Comparison of ENCODE assay signal across 27 mouse cellular contexts in genomic region chr15:77974165-77974841, GRCm38 (mm10). TPM values are rescaled to one million over a fixed set of nuclear protein-coding genes. Genes with fewer than 3 reads are reported as not detected.
A peak's percentile ranks its signal among the peaks of the same experiment; 100 is the strongest.
DNase-seq lines count a peak whose midpoint lies in the region; ATAC-seq and TF ChIP-seq lines count a peak whose summit lies in the region.
"Had no signal": no experiment of that assay in that cellular context is flagged by ENCODE, and none has a peak within 500 bp of the region (broad histone marks: within the 10 kb centered on the region; RNA-seq: fewer than 3 reads in every experiment).

No protein-coding gene starts in this region.

- no peaks in the 10 kb centered on the region for H3K9me3 ChIP-seq in stomach, embryonic 15.5 days
- no peaks in the 10 kb centered on the region for H3K9me3 ChIP-seq in stomach, postnatal 0 days (ENCODE audit: control insufficient read depth, low read length)
- H3K9me3 ChIP-seq in liver, embryonic 14.5 days (ENCODE audit: control insufficient read depth, low read length): no peaks in the 10 kb centered on the region
- H3K9me3 ChIP-seq in hindbrain, embryonic 12.5 days (replicated peaks): no peaks in the 10 kb centered on the region
- H3K9me3 ChIP-seq: heart, embryonic 10.5 days; heart, embryonic 15.5 days; hindbrain, embryonic 13.5 days; limb, embryonic 10.5 days; limb, embryonic 15.5 days; lung, embryonic 15.5 days; midbrain, embryonic 12.5 days; neural tube, embryonic 13.5 days had no signal

- H3K36me3 ChIP-seq in stomach, embryonic 15.5 days: no peaks in the 10 kb centered on the region
- no peaks in the 10 kb centered on the region for H3K36me3 ChIP-seq in stomach, postnatal 0 days (ENCODE audit: control insufficient read depth, insufficient read depth, low read length)
- H3K36me3 ChIP-seq in liver, embryonic 14.5 days (replicated peaks; ENCODE audit: control insufficient read depth, insufficient read depth, low read depth): no peaks in the 10 kb centered on the region
- H3K36me3 ChIP-seq in hindbrain, embryonic 12.5 days: no peaks in the 10 kb centered on the region
- H3K36me3 ChIP-seq: heart, embryonic 10.5 days; heart, embryonic 15.5 days; hindbrain, embryonic 13.5 days; limb, embryonic 10.5 days; limb, embryonic 15.5 days; lung, embryonic 15.5 days; midbrain, embryonic 12.5 days; neural tube, embryonic 13.5 days had no signal

- no peak for TF ChIP-seq EP300 in stomach, postnatal 0 days (optimal IDR thresholded peaks at IDR 0.05)
- TF ChIP-seq EP300 in liver, embryonic 14.5 days (IDR thresholded peaks at IDR 0.05; ENCODE audit: low read depth): peak; percentile 88

- no peak overlapping the region for H3K4me3 ChIP-seq in stomach, embryonic 15.5 days (replicated peaks)
- H3K4me3 ChIP-seq in stomach, postnatal 0 days (ENCODE audit: low read depth, low read length): no peak overlapping the region
- peak overlapping the region; percentile 14 to 37; a peak in 3 of 4 replicates for H3K4me3 ChIP-seq in liver, embryonic 14.5 days (ENCODE audit: insufficient read depth in 1 of 2, low read depth in 2 of 2, low read length in 2 of 2)
- no peak overlapping the region for H3K4me3 ChIP-seq in hindbrain, embryonic 12.5 days
- H3K4me3 ChIP-seq in gastrocnemius, adult 2 months: no peak overlapping the region
- H3K4me3 ChIP-seq: heart, embryonic 10.5 days; heart, embryonic 15.5 days; hindbrain, embryonic 13.5 days; limb, embryonic 10.5 days; limb, embryonic 15.5 days; lung, embryonic 15.5 days; midbrain, embryonic 12.5 days; neural tube, embryonic 13.5 days had no signal

- no peak for TF ChIP-seq CTCF in stomach, postnatal 0 days (IDR thresholded peaks at IDR 0.05; ENCODE audit: low read depth)
- TF ChIP-seq CTCF in liver, embryonic 14.5 days (IDR thresholded peaks at IDR 0.05; ENCODE audit: low read depth): no peak
- TF ChIP-seq CTCF in gastrocnemius, adult 2 months (IDR thresholded peaks at IDR 0.05): no peak

- H3K4me1 ChIP-seq in stomach, embryonic 15.5 days: peaks cover 3% of the 10 kb centered on the region
- H3K4me1 ChIP-seq in stomach, postnatal 0 days (replicated peaks; ENCODE audit: control insufficient read depth, insufficient read depth): peaks cover 2% of the 10 kb centered on the region
- H3K4me1 ChIP-seq in liver, embryonic 14.5 days (replicated peaks; ENCODE audit: control insufficient read depth in 2 of 2, insufficient read depth in 2 of 2, low read length in 1 of 2): peaks cover 64 to 65% of the 10 kb centered on the region in 2 experiments
- H3K4me1 ChIP-seq in hindbrain, embryonic 12.5 days: peaks cover 12% of the 10 kb centered on the region

- 56% methylated on average over 6 of the region's 6 CpGs for WGBS in stomach, embryonic 15.5 days
- 65% methylated on average over 6 of the region's 6 CpGs for WGBS in stomach, postnatal 0 days
- 29% methylated on average over 6 of the region's 6 CpGs for WGBS in liver, embryonic 14.5 days (ENCODE audit: insufficient replicate concordance)
- 73% methylated on average over 6 of the region's 6 CpGs for WGBS in hindbrain, embryonic 12.5 days

- no peaks in the 10 kb centered on the region for H3K27me3 ChIP-seq in stomach, embryonic 15.5 days (replicated peaks)
- H3K27me3 ChIP-seq in stomach, postnatal 0 days (ENCODE audit: control insufficient read depth, insufficient read depth, low read length): no peaks in the 10 kb centered on the region
- H3K27me3 ChIP-seq in liver, embryonic 14.5 days (ENCODE audit: control insufficient read depth, insufficient read depth, low read length): no peaks in the 10 kb centered on the region
- H3K27me3 ChIP-seq in hindbrain, embryonic 12.5 days: peaks cover 7% of the 10 kb centered on the region
- H3K27me3 ChIP-seq: hindbrain, embryonic 13.5 days; lung, embryonic 15.5 days; midbrain, embryonic 12.5 days had no signal

- no peak overlapping the region for H3K4me2 ChIP-seq in stomach, embryonic 15.5 days
- no peak overlapping the region for H3K4me2 ChIP-seq in stomach, postnatal 0 days (replicated peaks; ENCODE audit: low read depth)
- peak overlapping the region; percentile 77 for H3K4me2 ChIP-seq in liver, embryonic 14.5 days (ENCODE audit: low read depth)
- H3K4me2 ChIP-seq in hindbrain, embryonic 12.5 days (replicated peaks): no peak overlapping the region
- H3K4me2 ChIP-seq: heart, embryonic 15.5 days; hindbrain, embryonic 13.5 days; limb, embryonic 15.5 days; lung, embryonic 15.5 days; midbrain, embryonic 12.5 days; neural tube, embryonic 13.5 days had no signal

- peak; percentile 49; the same call in 1 of the 2 replicates for ATAC-seq in stomach, embryonic 15.5 days (ENCODE audit: insufficient read depth, low FRiP score, low read depth)
- no peak for ATAC-seq in stomach, postnatal 0 days (ENCODE audit: low FRiP score, low TSS enrichment)
- 0 out of 2 replicates have a peak, but pooled peaks have one; percentile 7 for ATAC-seq in erythroid progenitor cell, adult 5-6 weeks (replicated peaks; ENCODE audit: low FRiP score, poor library complexity, severe bottlenecking)
- ATAC-seq in liver, embryonic 14.5 days (ENCODE audit: insufficient read depth): peak; percentile 85
- ATAC-seq in hindbrain, embryonic 12.5 days (ENCODE audit: low FRiP score): no peak
- ATAC-seq: forebrain, embryonic 16.5 days; intestine, embryonic 16.5 days; Patski had no signal

- H3K9ac ChIP-seq in stomach, embryonic 15.5 days: no peak overlapping the region
- no peak overlapping the region for H3K9ac ChIP-seq in stomach, postnatal 0 days (ENCODE audit: low read length)
- H3K9ac ChIP-seq in liver, embryonic 14.5 days (replicated peaks): peak overlapping the region; percentile 68
- H3K9ac ChIP-seq in hindbrain, embryonic 12.5 days: no peak overlapping the region
- H3K9ac ChIP-seq: heart, embryonic 15.5 days; hindbrain, embryonic 13.5 days; limb, embryonic 15.5 days; lung, embryonic 15.5 days; midbrain, embryonic 12.5 days; neural tube, embryonic 13.5 days had no signal

- no peak overlapping the region for H3K27ac ChIP-seq in stomach, embryonic 15.5 days
- H3K27ac ChIP-seq in stomach, postnatal 0 days (replicated peaks): no peak overlapping the region
- peak overlapping the region; percentile 90 for H3K27ac ChIP-seq in liver, embryonic 14.5 days
- no peak overlapping the region for H3K27ac ChIP-seq in hindbrain, embryonic 12.5 days
- H3K27ac ChIP-seq in gastrocnemius, adult 2 months: no peak overlapping the region
- H3K27ac ChIP-seq: heart, embryonic 10.5 days; heart, embryonic 15.5 days; hindbrain, embryonic 13.5 days; limb, embryonic 10.5 days; limb, embryonic 15.5 days; lung, embryonic 15.5 days; midbrain, embryonic 12.5 days; neural tube, embryonic 13.5 days had no signal

- DNase-seq in stomach, postnatal 0 days (ENCODE audit: low spot score): no peak
- DNase-seq in liver, embryonic 14.5 days (ENCODE audit: low read depth in 3 of 3, low spot score in 3 of 3): peak; percentile 61 to 66 (median 65)
- DNase-seq in frontal cortex, postnatal 10 days (ENCODE audit: low spot score in 2 of 2): no peak
- no peak for DNase-seq in gastrocnemius, adult 2 months
- DNase-seq in kidney, adult 11 months: no peak
- DNase-seq: adrenal gland, postnatal 14 days; cerebellum, adult 9-10 months; cerebellum, postnatal 36 days; gastrocnemius, postnatal 10 days; kidney, adult 9 months; kidney, postnatal 10 days; layer of hippocampus, adult 9-11 months; thymus, postnatal 25 days had no signal

- intact Hi-C loops in gastrocnemius, adult 2 months (cut with DNase I): loop anchor here (5.0 to 10.0 kb wide), 2 partner anchors 42 to 430 kb away; partner anchors contain the start of genes Mpst and Tst

RNA-seq across cellular contexts. Expression of gene Eif3d, which starts 3.7 kb away (rescaled TPM):
- 193 and 199 TPM in 2 replicates for polyA plus RNA-seq in stomach, embryonic 15.5 days (2015; fragmentation: Nextera tagmentation; extraction: Ambion mirVana)
- 106 and 110 TPM in 2 replicates for polyA plus RNA-seq in stomach, postnatal 0 days (2015; fragmentation: Nextera tagmentation; extraction: Ambion mirVana)
- 85.1 and 85.8 TPM in 2 replicates for total RNA-seq in erythroid progenitor cell, adult 5-6 weeks (2015; ENCODE audit: low replicate concordance)
- 66.9 and 68.2 TPM in 2 replicates for total RNA-seq in erythroid progenitor cell, adult 5-6 weeks (2017; ENCODE audit: low replicate concordance)
- 119 and 143 TPM in 2 replicates for polyA plus RNA-seq in liver, embryonic 14.5 days (2012; rRNA removed)
- polyA plus RNA-seq in liver, embryonic 14.5 days (2014; fragmentation: Nextera tagmentation; extraction: Ambion mirVana): 129 and 132 TPM in 2 replicates
- polyA plus RNA-seq in hindbrain, embryonic 12.5 days (2016; fragmentation: Nextera tagmentation; extraction: Ambion mirVana): 194 and 202 TPM in 2 replicates
- total RNA-seq in gastrocnemius, adult 2 months (2021): 10 to 100 TPM; 57.7 to 63.5 TPM

RNA-seq across cellular contexts. Expression of gene Foxred2, which starts 17.8 kb away (rescaled TPM):
- polyA plus RNA-seq in stomach, embryonic 15.5 days (2015; fragmentation: Nextera tagmentation; extraction: Ambion mirVana): 3.1 and 3.7 TPM in 2 replicates
- 0.62 and 0.87 TPM in 2 replicates for polyA plus RNA-seq in stomach, postnatal 0 days (2015; fragmentation: Nextera tagmentation; extraction: Ambion mirVana)
- 3.4 and 4.3 TPM in 2 replicates for total RNA-seq in erythroid progenitor cell, adult 5-6 weeks (2015; ENCODE audit: low replicate concordance)
- 1.2 and 1.4 TPM in 2 replicates for total RNA-seq in erythroid progenitor cell, adult 5-6 weeks (2017; ENCODE audit: low replicate concordance)
- 1.2 and 1.3 TPM in 2 replicates for polyA plus RNA-seq in liver, embryonic 14.5 days (2012; rRNA removed)
- polyA plus RNA-seq in liver, embryonic 14.5 days (2014; fragmentation: Nextera tagmentation; extraction: Ambion mirVana): 1.3 and 1.4 TPM in 2 replicates
- 4.9 and 5.6 TPM in 2 replicates for polyA plus RNA-seq in hindbrain, embryonic 12.5 days (2016; fragmentation: Nextera tagmentation; extraction: Ambion mirVana)
- total RNA-seq in gastrocnemius, adult 2 months (2021): under 1 TPM; 0.43 to 0.84 TPM

RNA-seq across cellular contexts. Expression of gene Txn2, which starts 45.5 kb away (rescaled TPM):
- 259 and 260 TPM in 2 replicates for polyA plus RNA-seq in stomach, embryonic 15.5 days (2015; fragmentation: Nextera tagmentation; extraction: Ambion mirVana)
- 172 and 176 TPM in 2 replicates for polyA plus RNA-seq in stomach, postnatal 0 days (2015; fragmentation: Nextera tagmentation; extraction: Ambion mirVana)
- total RNA-seq in erythroid progenitor cell, adult 5-6 weeks (2015; ENCODE audit: low replicate concordance): 151 and 152 TPM in 2 replicates
- total RNA-seq in erythroid progenitor cell, adult 5-6 weeks (2017; ENCODE audit: low replicate concordance): 30.3 and 35.2 TPM in 2 replicates
- 121 and 142 TPM in 2 replicates for polyA plus RNA-seq in liver, embryonic 14.5 days (2012; rRNA removed)
- polyA plus RNA-seq in liver, embryonic 14.5 days (2014; fragmentation: Nextera tagmentation; extraction: Ambion mirVana): 199 and 218 TPM in 2 replicates
- polyA plus RNA-seq in hindbrain, embryonic 12.5 days (2016; fragmentation: Nextera tagmentation; extraction: Ambion mirVana): 191 and 206 TPM in 2 replicates
- 100 to 1,000 TPM; 189 to 247 TPM for total RNA-seq in gastrocnemius, adult 2 months (2021)

Comparison
In these comparisons a context has a peak if more than half of its experiments do, and no peak if none do; other contexts are left out.
1. ATAC-seq: peak in stomach, embryonic 15.5 days (single experiment), erythroid progenitor cell, adult 5-6 weeks (single experiment) and liver, embryonic 14.5 days (single experiment); none in stomach, postnatal 0 days (single experiment) and hindbrain, embryonic 12.5 days (single experiment).
2. H3K4me3 ChIP-seq: peak in liver, embryonic 14.5 days (2 of 2); none in stomach, embryonic 15.5 days (single experiment), stomach, postnatal 0 days (single experiment), hindbrain, embryonic 12.5 days (single experiment) and gastrocnemius, adult 2 months (single experiment).
3. DNase-seq: peak in liver, embryonic 14.5 days (3 of 3); none in stomach, postnatal 0 days (single experiment), frontal cortex, postnatal 10 days (0 of 2), gastrocnemius, adult 2 months (single experiment) and kidney, adult 11 months (single experiment).